Mouse (Mus musculus): ENCODE measurements around the gene Htra1. TPM values are rescaled to one million over a fixed set of nuclear protein-coding genes. Genes with fewer than 3 reads are reported as not detected.

Gene Htra1
- polyA plus RNA-seq, 1 experiment from 2014 or later: 1.4 TPM

DNA sequence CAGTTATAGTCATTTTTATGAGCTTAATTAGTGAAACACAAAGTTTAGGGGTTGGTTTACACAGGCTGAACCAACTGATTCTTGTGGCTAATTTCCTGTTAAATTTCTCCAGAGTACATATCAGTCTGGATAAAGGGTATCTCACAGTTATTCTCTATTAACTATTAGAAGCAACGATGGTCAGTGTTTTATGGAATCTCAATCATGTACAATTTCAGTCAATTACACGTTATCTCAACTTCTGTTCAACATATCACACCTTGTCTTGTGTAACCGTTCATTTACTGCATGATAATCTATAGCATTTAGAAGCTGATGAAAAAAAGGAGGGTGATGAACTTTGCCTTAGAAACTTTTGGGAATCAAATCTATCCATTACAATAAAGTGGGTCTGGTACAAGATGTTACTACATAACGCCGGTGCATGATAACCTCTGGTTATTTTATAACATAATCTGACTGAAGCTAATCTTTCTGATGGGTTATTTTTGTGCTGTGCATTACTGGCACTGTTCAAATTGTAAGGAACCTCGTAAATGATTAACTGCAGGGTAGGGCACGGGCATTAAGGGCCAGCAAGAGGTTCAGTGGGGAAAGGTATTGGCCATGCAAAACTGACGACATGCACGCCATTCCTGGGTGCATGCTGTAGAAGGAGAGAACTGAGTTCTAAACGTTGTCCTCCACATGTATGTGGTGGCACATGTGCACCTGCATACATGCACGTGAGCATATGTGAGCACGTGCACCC is 66.2 kb downstream of the Htra1 start:
- Histone ChIP-seq H3K27me3 (ENCODE audit: poor library complexity, severe bottlenecking) (no peaks in the 10 kb centered on the region), H3K27ac (no peak overlapping the region), H3K36me3 (replicated peaks) (no peaks in the 10 kb centered on the region), H3K4me3 (no peak overlapping the region), H3K9me3 (peaks cover 19% of the 10 kb centered on the region; the same call in 1 of the 2 replicates), H3K4me1 (no peaks in the 10 kb centered on the region)
- DNase-seq (ENCODE audit: extremely low spot score, low spot score): no peak
- WGBS: 91% methylated on average over 12 of the region's 12 CpGs

DNA sequence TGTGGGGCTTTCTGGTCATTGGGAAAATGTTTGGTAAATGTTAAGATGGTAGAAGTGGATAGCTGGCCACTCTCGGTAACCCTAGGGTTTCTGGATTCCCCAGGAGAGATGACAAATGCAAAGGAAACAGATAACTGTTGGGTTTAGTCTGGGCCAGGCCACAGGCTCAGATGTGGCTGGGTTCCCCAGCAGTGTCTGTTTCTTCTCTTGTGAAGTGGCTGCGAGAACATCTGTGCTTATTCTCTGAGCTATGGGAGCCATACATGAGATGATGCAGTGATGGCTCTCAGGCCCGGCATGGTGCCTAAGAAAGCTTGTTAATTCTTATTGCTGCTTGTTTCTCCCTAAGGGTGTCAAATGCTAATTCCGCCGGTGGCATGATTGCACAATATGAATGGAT is 68.2 kb downstream of the Htra1 start:
- no peak overlapping the region for H3K4me3 ChIP-seq
- no peaks in the 10 kb centered on the region for H3K4me1 ChIP-seq
- H3K27me3 ChIP-seq (ENCODE audit: poor library complexity, severe bottlenecking): no peaks in the 10 kb centered on the region
- H3K36me3 ChIP-seq (replicated peaks): no peaks in the 10 kb centered on the region
- DNase-seq (ENCODE audit: extremely low spot score, low spot score): no peak
- 96% methylated on average over 5 of the region's 5 CpGs for WGBS
- H3K9me3 ChIP-seq: peaks cover 23% of the 10 kb centered on the region; the same call in 1 of the 2 replicates
- H3K27ac ChIP-seq: no peak overlapping the region

DNA sequence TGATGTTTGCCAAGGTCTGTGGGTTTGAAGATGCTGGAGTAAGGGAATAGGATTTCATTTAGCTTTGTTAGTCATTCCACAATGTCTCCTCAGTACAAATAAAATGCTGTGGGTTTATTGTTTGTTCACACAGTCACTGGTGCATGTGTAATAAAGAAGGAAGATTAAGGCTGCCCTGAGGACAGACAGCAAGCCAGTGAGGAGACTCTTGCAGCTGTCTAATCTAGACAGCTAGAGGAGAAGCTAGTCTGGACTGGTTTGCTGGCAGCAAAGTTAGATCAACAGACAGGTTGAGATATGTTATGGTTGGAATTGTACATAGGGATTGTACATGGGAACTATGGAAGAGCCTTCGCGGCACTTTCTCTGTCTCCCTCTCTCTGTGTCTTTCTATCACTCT is 71.3 kb downstream of the Htra1 start:
- H3K27me3 ChIP-seq (ENCODE audit: poor library complexity, severe bottlenecking): no peaks in the 10 kb centered on the region
- 90% methylated on average over 2 of the region's 2 CpGs for WGBS
- no peaks in the 10 kb centered on the region for H3K4me1 ChIP-seq
- H3K27ac ChIP-seq: no peak overlapping the region
- no peak overlapping the region for H3K4me3 ChIP-seq
- DNase-seq (ENCODE audit: extremely low spot score, low spot score): no peak
- H3K36me3 ChIP-seq (replicated peaks): no peaks in the 10 kb centered on the region
- H3K9me3 ChIP-seq: peaks cover 23% of the 10 kb centered on the region; the same call in 1 of the 2 replicates

DNA sequence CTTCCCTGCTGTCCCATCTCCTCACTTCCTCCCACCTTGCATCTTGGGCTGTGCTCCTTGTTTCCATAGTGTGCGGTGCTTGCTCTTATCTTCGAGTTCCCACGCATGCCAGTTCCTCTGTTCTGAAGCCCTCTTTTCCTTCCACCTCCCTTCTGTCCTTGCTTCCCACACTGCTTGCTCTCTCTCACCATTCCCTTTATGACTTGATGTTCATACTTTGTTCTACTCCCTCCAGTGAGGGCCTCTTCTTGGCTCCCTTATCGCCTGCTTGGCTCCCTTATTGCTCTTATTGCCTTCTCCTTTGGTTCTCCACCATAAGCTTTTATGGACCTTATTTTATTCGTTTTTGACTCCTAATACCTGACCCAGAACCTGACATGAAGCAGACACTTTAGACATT is 73.3 kb downstream of the Htra1 start:
- H3K36me3 ChIP-seq (replicated peaks): no peaks in the 10 kb centered on the region
- H3K4me1 ChIP-seq: no peaks in the 10 kb centered on the region
- H3K27ac ChIP-seq: no peak overlapping the region
- WGBS: 91% methylated on average over 5 of the region's 5 CpGs
- no peak for DNase-seq (ENCODE audit: extremely low spot score, low spot score)
- no peak overlapping the region for H3K4me3 ChIP-seq
- peaks cover 23% of the 10 kb centered on the region; the same call in 1 of the 2 replicates for H3K9me3 ChIP-seq
- no peaks in the 10 kb centered on the region for H3K27me3 ChIP-seq (ENCODE audit: poor library complexity, severe bottlenecking)

DNA sequence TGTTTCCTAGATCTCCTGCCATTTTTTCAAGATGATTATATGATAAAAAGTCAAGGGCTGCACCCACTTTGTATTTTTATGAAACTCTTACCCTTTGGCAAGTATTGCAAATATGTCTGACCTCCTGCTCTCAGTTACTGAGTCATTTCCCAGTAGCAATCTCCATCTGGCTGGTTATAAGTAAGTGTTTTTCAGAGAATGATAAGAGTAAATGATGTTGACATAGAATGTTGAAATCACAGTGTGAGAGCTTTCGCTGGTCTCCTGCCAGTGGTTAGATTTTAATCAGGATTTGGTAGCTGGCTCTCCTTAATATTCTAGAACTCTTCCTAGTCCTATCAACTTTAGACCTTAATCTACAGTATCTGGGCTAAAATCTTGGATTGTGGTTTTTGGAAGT is 76.0 kb downstream of the Htra1 start:
- no peaks in the 10 kb centered on the region for H3K4me1 ChIP-seq
- 98% methylated on average over 1 of the region's 1 CpGs for WGBS

DNA sequence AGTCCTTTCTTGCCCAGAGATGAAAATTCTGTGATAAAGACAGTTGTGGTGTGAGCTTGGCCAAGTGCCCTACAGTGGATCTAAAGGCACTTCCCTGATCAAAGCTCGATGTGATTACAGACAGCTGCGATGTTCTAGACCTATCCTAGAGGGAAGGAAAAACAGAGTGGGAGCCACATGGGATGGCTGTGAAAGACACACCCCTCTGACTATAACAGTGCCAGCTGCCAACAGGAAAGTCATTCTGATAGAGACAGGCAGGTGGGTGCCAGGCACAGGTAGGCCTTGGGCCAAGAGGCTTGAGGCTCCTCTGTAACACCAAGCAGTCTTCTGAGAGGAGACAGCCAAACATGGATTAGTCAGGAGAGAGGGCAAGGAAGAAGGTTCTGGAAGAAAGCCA is 83.3 kb downstream of the Htra1 start:
- no peaks in the 10 kb centered on the region for H3K4me1 ChIP-seq
- H3K36me3 ChIP-seq (replicated peaks): no peaks in the 10 kb centered on the region
- 88% methylated on average over 2 of the region's 2 CpGs for WGBS
- DNase-seq (ENCODE audit: extremely low spot score, low spot score): no peak
- no peak overlapping the region for H3K27ac ChIP-seq
- H3K4me3 ChIP-seq: no peak overlapping the region
- H3K9me3 ChIP-seq: peaks cover 6% of the 10 kb centered on the region
- peaks cover 5% of the 10 kb centered on the region; the same call in 1 of the 2 replicates for H3K27me3 ChIP-seq (ENCODE audit: poor library complexity, severe bottlenecking)

More for the DNA sequence above, 76.0 kb downstream of the Htra1 start:
- Histone ChIP-seq H3K4me3 (no peak overlapping the region), H3K27ac (no peak overlapping the region), H3K9me3 (peaks cover 10% of the 10 kb centered on the region), H3K27me3 (ENCODE audit: poor library complexity, severe bottlenecking) (no peaks in the 10 kb centered on the region), H3K36me3 (replicated peaks) (no peaks in the 10 kb centered on the region)
- no peak for DNase-seq (ENCODE audit: extremely low spot score, low spot score)

DNA sequence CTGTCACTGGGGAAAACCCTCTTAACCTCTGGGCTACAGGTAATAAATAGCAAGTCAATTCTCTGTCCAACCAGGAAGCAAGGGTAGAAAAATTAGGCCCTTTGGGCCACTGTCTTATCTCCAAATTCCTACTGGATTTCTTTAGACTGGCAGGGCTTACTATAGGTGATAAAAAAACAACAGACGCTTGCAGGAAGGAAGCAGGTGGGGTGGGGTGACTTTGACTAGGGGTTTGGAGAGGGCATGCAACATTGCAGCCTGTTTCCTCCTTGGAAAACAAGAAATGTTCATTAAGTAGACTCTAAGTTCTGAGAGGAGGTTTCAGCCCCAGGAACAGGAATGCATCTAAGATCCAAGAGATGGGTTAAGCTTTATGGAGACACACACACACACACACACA is 88.9 kb downstream of the Htra1 start:
- Histone ChIP-seq H3K9me3 (no peaks in the 10 kb centered on the region), H3K4me3 (no peak overlapping the region), H3K27me3 (ENCODE audit: poor library complexity, severe bottlenecking) (peaks cover 38% of the 10 kb centered on the region), H3K27ac (no peak overlapping the region), H3K36me3 (replicated peaks) (no peaks in the 10 kb centered on the region), H3K4me1 (peaks cover 11% of the 10 kb centered on the region)
- 83% methylated on average over 1 of the region's 1 CpGs for WGBS
- DNase-seq (ENCODE audit: extremely low spot score, low spot score): no peak

DNA sequence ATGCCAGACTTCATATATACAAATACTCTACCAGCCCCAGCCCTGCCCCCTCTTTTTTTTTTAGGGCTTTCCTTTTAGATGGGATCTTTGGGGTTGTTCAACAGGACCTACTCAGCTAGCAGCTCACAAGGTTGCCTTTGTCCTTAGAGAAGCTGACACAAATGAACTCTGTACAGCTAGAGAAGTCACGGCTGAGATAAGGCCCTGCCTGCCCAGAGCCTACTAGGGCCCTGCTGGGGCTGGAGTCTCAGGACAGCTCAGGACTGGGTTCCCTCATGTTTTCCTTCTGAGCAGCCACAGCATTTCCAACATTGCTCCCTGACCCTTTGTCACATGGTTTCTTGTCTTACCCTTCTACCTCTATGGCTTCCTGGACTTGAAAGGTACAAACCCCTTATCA is 91.6 kb downstream of the Htra1 start:
- 77% methylated on average over 1 of the region's 1 CpGs for WGBS
- H3K9me3 ChIP-seq: no peaks in the 10 kb centered on the region
- peaks cover 38% of the 10 kb centered on the region for H3K27me3 ChIP-seq (ENCODE audit: poor library complexity, severe bottlenecking)
- DNase-seq (ENCODE audit: extremely low spot score, low spot score): no peak
- H3K36me3 ChIP-seq (replicated peaks): no peaks in the 10 kb centered on the region
- no peak overlapping the region for H3K27ac ChIP-seq
- no peak overlapping the region for H3K4me3 ChIP-seq
- H3K4me1 ChIP-seq: peaks cover 11% of the 10 kb centered on the region

DNA sequence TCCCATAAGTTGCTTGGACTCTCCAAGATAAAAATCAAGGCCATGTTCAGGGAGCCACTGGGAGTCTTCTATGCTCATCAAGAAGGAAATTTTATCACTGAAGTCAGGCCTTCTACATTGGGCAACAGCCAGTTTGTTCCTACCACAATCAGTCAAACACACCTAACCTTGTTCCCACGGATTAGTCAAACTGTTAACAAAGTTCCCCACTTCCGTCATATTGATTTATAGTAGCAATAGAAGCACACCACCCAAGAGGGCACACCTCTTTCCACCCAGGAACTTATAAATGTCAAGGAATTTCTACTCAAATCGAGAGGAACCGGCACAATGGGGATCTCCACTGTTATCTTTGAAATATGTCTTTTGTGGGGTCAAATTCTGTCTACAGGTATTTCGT is 95.8 kb downstream of the Htra1 start, which contains the start of gene Dmbt1:
Gene Dmbt1 (plus strand): TSS at position 299 of the 400 bp plus-strand sequence.
- H3K27ac ChIP-seq: no peak within 1 kb of the TSS
- H3K9me3 ChIP-seq: no peaks in the 10 kb centered on the region
- no peaks in the 10 kb centered on the region for H3K36me3 ChIP-seq (replicated peaks)
- 89% methylated on average over 5 of the region's 5 CpGs for WGBS
- H3K4me1 ChIP-seq: peaks cover 12% of the 10 kb centered on the region
- H3K4me3 ChIP-seq: no peak within 1 kb of the TSS
- H3K27me3 ChIP-seq (ENCODE audit: poor library complexity, severe bottlenecking): 0 out of 2 replicates have a peak, but pooled peaks cover 14% of the 10 kb centered on the region
- no peak for DNase-seq (ENCODE audit: extremely low spot score, low spot score)

Small RNA genes lying within 50 kb of the gene (microRNA-seq; reads per million reads assigned to microRNA genes)
- gene Mir7061: not detected

Other genes starting within 250 kb of the Htra1 start
- not detected in 2 replicates for gene Btbd16, start 162.0 kb upstream of the Htra1 start, polyA plus RNA-seq (2016; fragmentation: Nextera tagmentation; extraction: Ambion mirVana)
- gene Plekha1, start 70.4 kb upstream of the Htra1 start, polyA plus RNA-seq (2016; fragmentation: Nextera tagmentation; extraction: Ambion mirVana): 31.7 and 37.3 TPM in 2 replicates
- gene Dmbt1, start 95.9 kb downstream of the Htra1 start, polyA plus RNA-seq (2016; fragmentation: Nextera tagmentation; extraction: Ambion mirVana): not detected in 2 replicates
- gene 4933402N03Rik, start 210.2 kb downstream of the Htra1 start, polyA plus RNA-seq (2016; fragmentation: Nextera tagmentation; extraction: Ambion mirVana): not detected in 2 replicates
- gene 5430419D17Rik, start 238.3 kb downstream of the Htra1 start, polyA plus RNA-seq (2016; fragmentation: Nextera tagmentation; extraction: Ambion mirVana): not detected in 2 replicates

Data from forebrain, embryonic 10.5 days (tissue).